Mouse (Mus musculus) MEL (cell line): ENCODE results near the gene Deaf1. TPM values are rescaled to one million over a fixed set of nuclear protein-coding genes. Genes with fewer than 3 reads are reported as not detected.

Experiments used
- DNase-seq: peaks from one replicate; pipeline ENCODE4 v3.0.0; 2011; ENCODE audit warnings: low read depth, low spot score
- H3K27ac ChIP-seq: 2 replicates; pipeline ENCODE4 v1.5.1; 2012; ENCODE audit warnings: low read depth, mild to moderate bottlenecking, control low read depth, low read length, moderate library complexity; ENCODE audit not compliant: control insufficient read depth
- H3K27me3 ChIP-seq, 2 experiments: fragments of 150-350 bp in 1 of 2; sonication (generic) in 1 of 2; 2 replicates each; pipeline ENCODE4 v1.6.1; 2012; ENCODE audit warnings: low read length in 2 of 2, mild to moderate bottlenecking in 2 of 2, improper control_type of control experiment in 1 of 2, moderate library complexity in 1 of 2; ENCODE audit not compliant: insufficient read depth in 2 of 2, control insufficient read depth in 1 of 2
- H3K36me3 ChIP-seq, 2 experiments: 2 replicates each; pipeline ENCODE4 v1.6.1; 2012 to 2014; ENCODE audit warnings: low read length in 2 of 2, improper control_type of control experiment in 1 of 2, inconsistent platforms in 1 of 2, mild to moderate bottlenecking in 1 of 2; ENCODE audit not compliant: insufficient read depth in 2 of 2, control insufficient read depth in 1 of 2
- H3K4me1 ChIP-seq, 2 experiments: fragments of 150-350 bp in 1 of 2; sonication (generic) in 1 of 2; 2 replicates each; pipeline ENCODE4 v1.6.1; 2012; ENCODE audit warnings: low read length in 2 of 2, improper control_type of control experiment in 1 of 2, mild to moderate bottlenecking in 1 of 2; ENCODE audit not compliant: insufficient read depth in 2 of 2, control insufficient read depth in 1 of 2
- H3K4me3 ChIP-seq, 2 experiments: fragments of 150-350 bp in 1 of 2; sonication (generic) in 1 of 2; 2 replicates each; pipeline ENCODE4 v1.5.1; 2012; ENCODE audit warnings: low read depth in 2 of 2, low read length in 2 of 2, mild to moderate bottlenecking in 2 of 2, moderate library complexity in 2 of 2, control low read depth in 1 of 2, improper control_type of control experiment in 1 of 2; ENCODE audit not compliant: control insufficient read depth in 1 of 2, insufficient read depth in 1 of 2
- H3K79me2 ChIP-seq: 2 replicates; pipeline ENCODE4 v1.6.1; 2012; ENCODE audit warnings: mild to moderate bottlenecking, low read length, moderate library complexity; ENCODE audit not compliant: control insufficient read depth, poor library complexity, insufficient read depth
- H3K9ac ChIP-seq: 2 replicates; pipeline ENCODE4 v1.6.1; 2012; ENCODE audit warnings: low read depth, mild to moderate bottlenecking, control low read depth, low read length, moderate library complexity; ENCODE audit not compliant: control insufficient read depth, poor library complexity, severe bottlenecking
- H3K9me3 ChIP-seq: fragments of 150-350 bp; sonication (generic); replicated peaks from 2 replicates; pipeline ENCODE4 v1.6.1; 2012; ENCODE audit warnings: mild to moderate bottlenecking, low read length, improper control_type of control experiment, moderate library complexity; ENCODE audit not compliant: insufficient read depth
- BHLHE40 ChIP-seq: IDR thresholded peaks from 2 replicates; pipeline ENCODE4 v1.6.1; 2012; ENCODE audit warnings: low read depth, mild to moderate bottlenecking, inconsistent platforms, low read length, improper control_type of control experiment, borderline replicate concordance
- HCFC1 ChIP-seq: IDR thresholded peaks from 2 replicates; pipeline ENCODE4 v1.6.1; 2012; ENCODE audit warnings: low read depth, mild to moderate bottlenecking, inconsistent platforms, low read length, improper control_type of control experiment, moderate library complexity
- MEF2A ChIP-seq: IDR thresholded peaks from 2 replicates; pipeline ENCODE4 v1.6.1; 2014; ENCODE audit warnings: low read depth, mild to moderate bottlenecking, inconsistent platforms, low read length, improper control_type of control experiment; ENCODE audit not compliant: poor library complexity, insufficient replicate concordance, severe bottlenecking; ENCODE audit errors: extremely low read depth
- MXI1 ChIP-seq: IDR thresholded peaks from 2 replicates; pipeline ENCODE4 v1.6.1; 2011; ENCODE audit warnings: mild to moderate bottlenecking, low read depth, low read length, improper control_type of control experiment
- POLR2A ChIP-seq, 2 experiments: IDR thresholded peaks; 2 replicates each; pipeline ENCODE4 v1.6.1; 2011 to 2012; ENCODE audit warnings: low read length in 2 of 2, mild to moderate bottlenecking in 2 of 2, control low read depth in 1 of 2, improper control_type of control experiment in 1 of 2, low read depth in 1 of 2, moderate library complexity in 1 of 2; ENCODE audit not compliant: control insufficient read depth in 1 of 2, insufficient read depth in 1 of 2, poor library complexity in 1 of 2
- POLR2AphosphoS5 ChIP-seq: IDR thresholded peaks from 2 replicates; pipeline ENCODE4 v1.6.1; 2012; ENCODE audit warnings: low read depth, borderline replicate concordance, mild to moderate bottlenecking, inconsistent platforms, low read length, moderate library complexity, mixed read lengths
- SIN3A ChIP-seq: IDR thresholded peaks from 2 replicates; pipeline ENCODE4 v1.6.1; 2012; ENCODE audit warnings: low read length, improper control_type of control experiment, inconsistent platforms
- TBP ChIP-seq: IDR thresholded peaks from 2 replicates; pipeline ENCODE4 v1.8.0; 2011; ENCODE audit warnings: low read depth, low read length, improper control_type of control experiment
- USF1 ChIP-seq: IDR thresholded peaks from 2 replicates; pipeline ENCODE4 v1.6.1; 2014; ENCODE audit warnings: low read depth, mild to moderate bottlenecking, inconsistent platforms, low read length, improper control_type of control experiment, moderate library complexity
- polyA plus RNA-seq, 2 experiments: library from polyadenylated mRNA; stranded (reverse) in 1 of 2; unstranded in 1 of 2; fragments of >175 nt in 1 of 2; fragments of >200 nt in 1 of 2; gene quantifications; 2 replicates each; pipeline versions ENCODE4 v1.2.1 to v1.2.4; 2012; ENCODE audit warnings: low replicate concordance in 2 of 2, low read depth in 1 of 2; ENCODE audit not compliant: insufficient read length in 2 of 2, insufficient read depth in 1 of 2, missing spikeins in 1 of 2
- total RNA-seq: library from RNA; depleted of rRNA; stranded (reverse); fragments of 300-350 nt; gene quantifications from 2 replicates; pipeline ENCODE4 v1.2.3, GENCODE M21; 2012

Deaf1 gene
- total and polyA plus RNA-seq, 3 experiments = 13.2 to 91.1 TPM; not detected in 1

DNA sequence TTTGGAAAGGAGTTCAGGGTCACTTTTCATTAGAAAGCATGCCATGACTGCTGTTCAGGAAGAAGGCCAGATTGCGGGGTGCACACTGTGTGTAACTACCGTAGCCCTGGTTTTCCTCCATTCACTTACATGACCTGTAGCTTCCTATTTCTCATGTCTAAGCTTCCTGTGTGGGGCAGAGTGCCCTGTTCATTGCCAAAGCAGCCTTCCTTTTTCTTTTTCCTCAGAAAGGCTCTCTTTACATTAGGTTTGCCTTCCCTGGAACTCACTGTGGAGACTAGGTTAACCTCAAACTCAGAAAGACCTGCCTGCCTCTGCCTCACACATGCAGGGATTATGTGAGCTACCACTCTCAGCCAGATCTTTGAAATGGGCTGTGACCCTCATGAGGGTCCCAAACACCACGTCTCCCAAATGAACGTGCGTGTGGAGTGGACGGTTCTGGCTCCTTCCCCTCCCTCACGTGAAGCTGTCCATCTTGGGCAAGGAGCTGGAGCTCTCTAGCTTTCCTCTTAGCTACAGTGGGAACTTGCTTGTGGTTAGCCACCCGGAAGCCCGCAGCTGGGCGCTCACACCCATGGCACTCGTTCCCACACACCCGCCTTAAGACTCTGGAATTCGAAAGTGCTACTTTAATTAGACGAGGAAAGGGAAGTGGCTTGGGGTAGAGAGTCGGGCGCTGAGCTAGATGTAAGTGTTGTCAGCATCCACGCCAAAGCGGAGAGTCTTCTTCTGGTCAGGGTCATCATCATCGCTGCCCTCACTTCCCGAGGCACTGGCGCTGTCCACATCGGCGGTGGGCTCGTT lies 58.8 kb downstream of the Deaf1 start:
- Histone ChIP-seq H3K36me3 (no peaks in the 10 kb centered on the region; a peak in 1 of 4 replicates), H3K79me2 (no peaks in the 10 kb centered on the region), H3K9me3 (no peaks in the 10 kb centered on the region), H3K4me3 (no peak overlapping the region), H3K27ac (no peak overlapping the region), H3K4me1 (peaks cover 2 to 3% of the 10 kb centered on the region in 2 experiments; a peak in 2 of 4 replicates), H3K27me3 (no peaks in the 10 kb centered on the region), H3K9ac (no peak overlapping the region)
- no peak for DNase-seq
- TF ChIP-seq POLR2A (IDR thresholded peaks at IDR 0.05; ENCODE audit: control insufficient read depth in 1 of 2, insufficient read depth in 1 of 2, low read depth in 1 of 2, low read length in 2 of 2, poor library complexity in 1 of 2) = no peak

DNA sequence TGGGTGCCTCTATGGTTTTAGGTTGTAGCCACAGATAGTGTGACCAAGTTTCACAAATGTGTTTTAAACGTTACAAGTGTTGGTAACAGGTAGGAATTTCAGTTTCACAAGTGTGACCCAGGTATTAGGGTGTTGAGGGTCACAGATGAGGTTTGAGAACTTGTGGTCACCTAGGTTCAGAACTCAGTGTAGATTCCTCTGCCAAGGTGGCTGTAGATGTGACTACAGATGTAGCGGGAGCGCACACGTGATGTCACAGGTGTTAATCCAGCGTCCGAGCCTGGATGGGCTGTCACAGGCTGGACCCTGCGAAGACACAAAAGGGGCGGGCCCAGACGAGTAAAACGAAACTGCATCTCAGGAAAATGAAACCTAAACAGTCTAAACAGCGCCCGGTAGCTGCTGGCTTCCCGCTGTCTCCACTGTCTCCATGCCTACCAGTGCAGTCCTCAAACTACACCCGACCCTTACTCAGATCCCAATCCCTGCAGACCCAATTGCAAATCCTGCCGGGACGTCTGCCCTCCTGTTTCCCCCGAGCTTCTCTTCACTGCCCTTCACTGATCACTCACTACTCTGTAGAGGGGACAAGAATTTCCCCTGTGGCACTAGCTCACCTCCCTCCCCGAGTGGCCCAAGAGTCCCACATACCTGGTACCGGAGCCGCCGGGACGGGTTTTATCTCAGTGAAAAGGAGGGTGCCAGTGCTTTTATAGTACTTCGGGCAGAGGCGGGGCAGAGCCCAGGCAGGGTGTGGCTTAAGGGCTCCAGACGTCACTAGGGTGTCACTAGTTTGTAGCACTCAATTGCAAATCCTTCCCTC lies 61.5 kb downstream of the Deaf1 start, which contains the start of gene Irf7:
Irf7 (minus strand) TSS at position 743 of the 823 bp plus-strand sequence.
- peak; percentile 79 for DNase-seq
- no peak within 1 kb of the TSS for H3K27ac ChIP-seq
- H3K9me3 ChIP-seq = no peaks in the 10 kb centered on the region
- H3K4me3 ChIP-seq = peak within 1 kb of the TSS; percentile 62 to 79
- TF ChIP-seq USF1 = peak; percentile 48; the same call in 1 of the 2 replicates
- TF ChIP-seq HCFC1 = 0 out of 2 replicates have a peak, but pooled peaks have one; percentile 33
- TF ChIP-seq POLR2A (IDR thresholded peaks at IDR 0.05; ENCODE audit: control insufficient read depth in 1 of 2, insufficient read depth in 1 of 2, low read depth in 1 of 2, low read length in 2 of 2, poor library complexity in 1 of 2) = peak in 1 of 2 experiments; percentile 44; a peak in 1 of 4 replicates
- TF ChIP-seq POLR2AphosphoS5 = no peak
- TF ChIP-seq MEF2A = no peak
- TF ChIP-seq MXI1 = peak; percentile 17; the same call in 1 of the 2 replicates
- 0 out of 2 replicates have a peak, but pooled peaks have one; percentile 53 for TF ChIP-seq SIN3A
- peak; percentile 91 for TF ChIP-seq TBP
- H3K36me3 ChIP-seq = no peaks in the 10 kb centered on the region; a peak in 2 of 4 replicates
- H3K9ac ChIP-seq = peak within 1 kb of the TSS; percentile 52
- peaks cover 2 to 3% of the 10 kb centered on the region in 2 experiments; a peak in 2 of 4 replicates for H3K4me1 ChIP-seq
- no peaks in the 10 kb centered on the region for H3K27me3 ChIP-seq
- no peaks in the 10 kb centered on the region for H3K79me2 ChIP-seq

DNA sequence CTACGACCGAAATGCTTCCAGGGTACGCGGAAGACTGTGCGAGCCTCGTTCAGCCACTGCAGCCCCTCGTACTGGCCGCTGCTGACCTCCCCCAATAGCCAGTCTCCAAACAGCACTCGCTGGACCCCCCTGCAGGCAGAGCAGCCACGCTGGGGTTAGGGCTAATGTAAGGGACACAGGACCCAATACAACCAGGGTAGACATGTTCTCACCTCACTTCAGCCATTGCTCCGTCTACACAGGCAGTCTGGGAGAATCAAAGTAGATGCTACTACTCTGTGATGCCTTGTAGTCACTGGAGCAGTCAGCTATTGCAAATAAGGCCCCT lies 62.1 kb downstream of the Deaf1 start:
- no peaks in the 10 kb centered on the region for H3K9me3 ChIP-seq
- TF ChIP-seq MXI1 (0 out of 2 replicates have a peak, but pooled peaks have one; percentile 35), BHLHE40 (no peak)
- peaks cover 0 to 2% of the 10 kb centered on the region in 2 experiments; a peak in 2 of 4 replicates for H3K36me3 ChIP-seq
- H3K27ac ChIP-seq = no peak overlapping the region
- no peak overlapping the region for H3K9ac ChIP-seq
- DNase-seq = no peak
- no peaks in the 10 kb centered on the region for H3K27me3 ChIP-seq
- H3K79me2 ChIP-seq = no peaks in the 10 kb centered on the region
- H3K4me3 ChIP-seq = peak overlapping the region in 1 of 2 experiments; percentile 79; a peak in 2 of 4 replicates
- peaks cover 2 to 3% of the 10 kb centered on the region in 2 experiments; a peak in 2 of 4 replicates for H3K4me1 ChIP-seq
